Mouse (Mus musculus): ENCODE measurements around the gene Cysltr2.

Cysltr2 gene

GRCm38 (mm10) chr14:72985113-72985512, 63.8 kb downstream of the Cysltr2 start:
- no peak for DNase-seq

DNA sequence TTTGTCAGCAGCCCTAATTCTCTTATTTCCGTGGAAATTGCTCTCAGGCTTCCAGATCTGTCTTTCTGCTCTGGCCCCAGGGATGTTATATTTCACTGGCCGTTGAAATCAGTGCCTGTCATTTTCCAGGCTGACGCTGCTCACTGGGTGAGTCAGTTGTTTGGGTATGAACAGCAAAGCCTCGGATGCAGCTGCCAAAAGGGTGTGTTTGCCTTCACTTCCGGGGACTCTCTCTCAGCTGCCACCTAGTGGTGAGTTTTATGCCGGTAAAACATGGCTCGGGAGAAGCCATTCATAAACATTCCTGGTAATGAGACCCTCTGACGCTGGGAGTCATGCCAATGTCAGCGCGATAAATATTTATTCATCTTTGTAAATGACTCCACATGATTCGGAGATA, 65.5 kb downstream of the Cysltr2 start:
- peak; percentile 83 for DNase-seq

DNA sequence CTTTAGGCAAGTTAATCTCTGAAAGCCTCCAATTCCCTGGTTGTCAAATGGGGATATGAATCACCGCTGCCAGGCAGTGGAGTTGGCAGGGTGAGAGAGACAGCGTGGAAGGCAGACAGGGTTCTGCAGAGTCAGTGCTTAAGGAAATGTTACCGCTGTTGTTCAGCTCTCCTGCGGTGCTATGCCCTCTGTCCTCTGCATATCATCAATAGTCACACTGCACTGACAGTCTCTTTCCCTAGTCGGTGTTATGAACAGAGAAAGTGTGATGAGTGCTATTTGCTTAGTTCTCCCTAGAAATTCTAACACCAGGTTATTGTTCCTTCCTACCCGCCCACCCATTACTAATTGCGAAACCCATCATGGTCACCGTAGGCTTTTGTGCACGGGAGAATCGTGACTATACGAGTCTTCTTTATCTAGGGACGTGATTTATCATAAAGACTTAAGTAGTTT, 65.9 kb downstream of the Cysltr2 start:
- DNase-seq = no peak

DNA sequence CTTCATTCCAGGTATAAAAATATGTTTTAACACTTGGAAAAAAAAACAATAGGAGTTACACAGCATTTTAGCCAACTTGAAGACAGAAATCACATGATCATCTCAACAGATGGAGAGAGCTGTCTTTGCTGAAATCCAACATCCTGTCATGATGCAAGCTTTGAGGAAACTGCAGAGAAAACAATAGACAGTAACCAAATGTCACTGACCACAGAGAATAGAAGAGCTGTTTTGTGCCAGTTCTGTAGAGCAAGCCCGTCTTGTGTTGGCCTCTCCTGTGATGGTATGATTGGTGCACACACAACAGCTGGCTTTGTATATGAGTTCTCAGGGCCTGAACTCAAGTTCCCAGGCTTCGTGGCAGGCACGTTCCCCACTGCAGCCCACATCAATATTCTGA, 68.2 kb downstream of the Cysltr2 start:
- DNase-seq = no peak

DNA sequence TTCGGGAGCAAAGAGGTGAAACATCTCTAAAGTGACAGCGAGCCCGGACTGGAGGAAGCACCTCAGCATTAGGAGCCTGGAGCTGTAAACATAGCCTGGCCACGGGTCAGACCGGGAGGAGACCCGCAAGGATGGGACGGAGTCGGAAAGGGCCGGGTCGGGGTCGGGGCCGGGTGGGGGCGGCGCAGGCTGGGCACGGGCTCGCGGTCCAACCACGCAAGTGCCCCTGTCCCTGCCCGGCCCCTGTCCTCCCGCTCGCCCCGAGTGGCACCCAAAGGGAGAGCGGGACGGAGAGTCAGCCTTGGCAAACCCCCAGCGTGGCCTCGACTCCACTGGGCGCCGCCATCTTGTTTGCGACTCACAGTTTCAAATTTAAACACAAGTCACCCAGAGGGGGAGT, 68.8 kb downstream of the Cysltr2 start:
- DNase-seq = no peak

GRCm38 (mm10) chr14:72976111-72976510, 72.8 kb downstream of the Cysltr2 start:
- no peak for DNase-seq

Data from thymus, postnatal 14 days (tissue).